Mouse (Mus musculus): ENCODE measurements around the gene Neil3. TPM values are rescaled to one million over a fixed set of nuclear protein-coding genes. Genes with fewer than 3 reads are reported as not detected.

Neil3 gene
- polyA plus RNA-seq, 1 experiment from 2014 or later = 29.5 TPM

Other genes starting within 250 kb of the Neil3 start
- gene Aga, start 127.3 kb downstream of the Neil3 start, polyA plus RNA-seq (2015; fragmentation: Nextera tagmentation; extraction: Ambion mirVana) = 38.7 and 39.3 TPM in 2 replicates